ENCODE assay signal across 14 mouse cellular contexts in the genomic region with DNA sequence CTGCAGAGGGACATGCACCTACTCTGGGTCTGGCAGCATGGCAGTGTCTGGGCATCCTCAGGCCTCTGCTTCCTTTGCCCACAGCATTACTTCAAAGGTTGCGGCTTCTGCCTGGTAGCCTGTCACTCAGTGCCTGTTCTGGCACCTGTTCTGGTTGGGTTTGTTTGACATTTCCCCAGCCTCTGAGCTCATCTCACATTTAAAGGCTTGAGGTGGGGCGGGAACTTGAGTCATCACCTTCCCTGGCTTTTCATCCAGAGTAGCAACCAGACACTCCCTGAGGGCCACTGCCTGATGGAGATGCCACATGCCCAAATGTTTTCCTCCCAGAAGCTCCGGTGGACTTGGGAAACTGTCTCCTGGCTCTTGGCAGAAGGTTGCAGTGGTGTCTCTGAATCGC. TPM values are rescaled to one million over a fixed set of nuclear protein-coding genes. Genes with fewer than 3 reads are reported as not detected.
DNase-seq lines count a peak whose midpoint lies in the region; ATAC-seq and TF ChIP-seq lines count a peak whose summit lies in the region.
"Had no signal": no experiment of that assay in that cellular context is flagged by ENCODE, and none has a peak within 500 bp of the region (broad histone marks: within the 10 kb centered on the region; RNA-seq: fewer than 3 reads in every experiment).

No protein-coding gene starts in this region.

- H3K9ac ChIP-seq in heart, embryonic 16.5 days (ENCODE audit: low read length), result 0 out of 2 replicates have a peak overlapping the region, but pooled peaks have one; percentile 1
- H3K9ac ChIP-seq in heart, embryonic 11.5 days (ENCODE audit: low read depth, low read length), result no peak overlapping the region
- H3K9ac ChIP-seq in hindbrain, embryonic 16.5 days (ENCODE audit: low read depth, low read length), result 0 out of 2 replicates have a peak overlapping the region, but pooled peaks have one; percentile 3
- H3K9ac ChIP-seq: stomach, embryonic 15.5 days had no signal

- no peak overlapping the region for H3K27ac ChIP-seq in cerebellum, adult 2 months (ENCODE audit: insufficient read depth, low read length)
- H3K27ac ChIP-seq in heart, embryonic 16.5 days (ENCODE audit: low read length), result no peak overlapping the region
- no peak overlapping the region for H3K27ac ChIP-seq in heart, embryonic 11.5 days (ENCODE audit: low read depth, low read length)
- no peak overlapping the region for H3K27ac ChIP-seq in hindbrain, embryonic 16.5 days (ENCODE audit: low read depth, low read length)
- H3K27ac ChIP-seq: stomach, embryonic 15.5 days had no signal

- no peak for TF ChIP-seq POLR2A in cerebellum, adult 2 months (IDR thresholded peaks at IDR 0.05; ENCODE audit: borderline replicate concordance, insufficient read depth, low read length)

- TF ChIP-seq CTCF in cerebellum, adult 2 months (IDR thresholded peaks at IDR 0.05; ENCODE audit: borderline replicate concordance, insufficient read depth, low read depth, low read length), result no peak

- H3K9me3 ChIP-seq in heart, embryonic 16.5 days (replicated peaks; ENCODE audit: control insufficient read depth, low read length), result no peaks in the 10 kb centered on the region
- no peaks in the 10 kb centered on the region for H3K9me3 ChIP-seq in heart, embryonic 11.5 days (replicated peaks; ENCODE audit: control insufficient read depth, low read length)
- H3K9me3 ChIP-seq in hindbrain, embryonic 16.5 days (ENCODE audit: control insufficient read depth, low read length), result no peaks in the 10 kb centered on the region
- H3K9me3 ChIP-seq: stomach, embryonic 15.5 days had no signal

- peaks cover 31% of the 10 kb centered on the region for H3K4me1 ChIP-seq in cerebellum, adult 2 months (ENCODE audit: control insufficient read depth, insufficient read depth, low read length)
- H3K4me1 ChIP-seq in heart, embryonic 16.5 days (ENCODE audit: control insufficient read depth, insufficient read depth, low read length), result peaks cover 55% of the 10 kb centered on the region
- peaks cover 51% of the 10 kb centered on the region for H3K4me1 ChIP-seq in heart, embryonic 11.5 days (ENCODE audit: control insufficient read depth, insufficient read depth, low read length)
- peaks cover 52% of the 10 kb centered on the region for H3K4me1 ChIP-seq in hindbrain, embryonic 16.5 days (ENCODE audit: control insufficient read depth, insufficient read depth, low read depth, low read length)

- no peaks in the 10 kb centered on the region for H3K36me3 ChIP-seq in heart, embryonic 16.5 days (ENCODE audit: control insufficient read depth, insufficient read depth)
- no peaks in the 10 kb centered on the region for H3K36me3 ChIP-seq in heart, embryonic 11.5 days (ENCODE audit: control insufficient read depth, insufficient read depth, low read length)
- H3K36me3 ChIP-seq in hindbrain, embryonic 16.5 days (ENCODE audit: control insufficient read depth, insufficient read depth, low read length), result no peaks in the 10 kb centered on the region
- H3K36me3 ChIP-seq: stomach, embryonic 15.5 days had no signal

- 14% methylated on average over 4 of the region's 4 CpGs for WGBS in cerebellum, adult 2 months
- WGBS in heart, embryonic 16.5 days, result 79% methylated on average over 4 of the region's 4 CpGs
- 84% methylated on average over 4 of the region's 4 CpGs for WGBS in heart, embryonic 11.5 days (ENCODE audit: insufficient replicate concordance)
- WGBS in hindbrain, embryonic 16.5 days, result 69% methylated on average over 4 of the region's 4 CpGs

- peak; percentile 59 to 78 for DNase-seq in cerebellum, adult 2 months
- DNase-seq in cerebellum, postnatal 25 days, result peak; percentile 44 to 64
- DNase-seq in embryo, embryonic 11 days, result no peak
- DNase-seq in lung, adult 18-20 months, result no peak
- DNase-seq: adrenal gland, postnatal 10 days; kidney, postnatal 25 days; lung, adult 2 months; right cerebral cortex, adult 18-20 months had no signal

- no peaks in the 10 kb centered on the region for H3K27me3 ChIP-seq in cerebellum, adult 2 months (ENCODE audit: control insufficient read depth, insufficient read depth, low read length)
- no peaks in the 10 kb centered on the region for H3K27me3 ChIP-seq in heart, embryonic 16.5 days (ENCODE audit: control insufficient read depth, insufficient read depth, low read length)
- H3K27me3 ChIP-seq in heart, embryonic 11.5 days (ENCODE audit: control insufficient read depth, insufficient read depth, low read length), result no peaks in the 10 kb centered on the region
- no peaks in the 10 kb centered on the region for H3K27me3 ChIP-seq in hindbrain, embryonic 16.5 days (replicated peaks; ENCODE audit: control insufficient read depth, insufficient read depth, low read length)
- H3K27me3 ChIP-seq: stomach, embryonic 15.5 days had no signal

- no peak overlapping the region for H3K4me2 ChIP-seq in heart, embryonic 16.5 days (ENCODE audit: low read depth, low read length)
- H3K4me2 ChIP-seq in heart, embryonic 11.5 days, result no peak overlapping the region
- H3K4me2 ChIP-seq in hindbrain, embryonic 16.5 days (ENCODE audit: low read length), result peak overlapping the region; percentile 17
- H3K4me2 ChIP-seq: stomach, embryonic 15.5 days had no signal

- no peak for ATAC-seq in cerebellum, adult (ENCODE audit: insufficient number of reproducible peaks, low FRiP score, low TSS enrichment)
- no peak for ATAC-seq in heart, embryonic 16.5 days (replicated peaks; ENCODE audit: extremely low read depth, insufficient read depth, low FRiP score)
- ATAC-seq in heart, embryonic 11.5 days (replicated peaks; ENCODE audit: insufficient number of reproducible peaks, low FRiP score, low TSS enrichment), result no peak
- ATAC-seq in hindbrain, embryonic 16.5 days, result no peak
- ATAC-seq: inflammation-experienced regulatory T-cells, adult 6 months had no signal

- no peak overlapping the region for H3K4me3 ChIP-seq in cerebellum, adult 2 months (replicated peaks; ENCODE audit: insufficient read depth, low read depth, low read length)
- no peak overlapping the region for H3K4me3 ChIP-seq in heart, embryonic 16.5 days (ENCODE audit: low read length)
- H3K4me3 ChIP-seq in heart, embryonic 11.5 days (ENCODE audit: low read depth, low read length), result no peak overlapping the region
- H3K4me3 ChIP-seq in hindbrain, embryonic 16.5 days (ENCODE audit: low read length), result no peak overlapping the region
- H3K4me3 ChIP-seq: stomach, embryonic 15.5 days had no signal

RNA-seq across cellular contexts. Expression of a gene that starts 50.3 kb away (rescaled TPM):
- polyA plus RNA-seq in cerebellum, adult 2 months (2012; rRNA removed), result 39.2 and 40.0 TPM in 2 replicates
- polyA plus RNA-seq in heart, embryonic 16.5 days (2015; fragmentation: Nextera tagmentation; extraction: Ambion mirVana), result 1,725 and 1,731 TPM in 2 replicates
- 2,229 and 2,268 TPM in 2 replicates for polyA plus RNA-seq in heart, embryonic 11.5 days (2014; fragmentation: Nextera tagmentation; extraction: Ambion mirVana)
- polyA plus RNA-seq in hindbrain, embryonic 16.5 days (2015; fragmentation: Nextera tagmentation; extraction: Ambion mirVana), result 46.9 and 52.0 TPM in 2 replicates
- polyA plus RNA-seq: inflammation-experienced regulatory T-cells, adult 6 months had no signal

Comparison
In these comparisons a context has a peak if more than half of its experiments do, and no peak if none do; other contexts are left out.
1. DNase-seq: peak in cerebellum, adult 2 months (2 of 2) and cerebellum, postnatal 25 days (2 of 2); none in embryo, embryonic 11 days (single experiment) and lung, adult 18-20 months (0 of 2).
2. RNA of a gene that starts 50.3 kb away (polyA plus RNA-seq): 2,229 to 2,268 TPM in heart, embryonic 11.5 days and 1,725 to 1,731 TPM in heart, embryonic 16.5 days; 46.9 to 52.0 TPM in hindbrain, embryonic 16.5 days and 39.2 to 40.0 TPM in cerebellum, adult 2 months; every median in the first group is over 10 times any median in the second.